Mouse (Mus musculus): ENCODE results near the gene Rab20.
"Not testable (repeated sequence)": the region's sequence is repeated elsewhere in the genome, so short reads cannot be mapped to it uniquely, and the experiment has no call there.

The Rab20 gene

DNA sequence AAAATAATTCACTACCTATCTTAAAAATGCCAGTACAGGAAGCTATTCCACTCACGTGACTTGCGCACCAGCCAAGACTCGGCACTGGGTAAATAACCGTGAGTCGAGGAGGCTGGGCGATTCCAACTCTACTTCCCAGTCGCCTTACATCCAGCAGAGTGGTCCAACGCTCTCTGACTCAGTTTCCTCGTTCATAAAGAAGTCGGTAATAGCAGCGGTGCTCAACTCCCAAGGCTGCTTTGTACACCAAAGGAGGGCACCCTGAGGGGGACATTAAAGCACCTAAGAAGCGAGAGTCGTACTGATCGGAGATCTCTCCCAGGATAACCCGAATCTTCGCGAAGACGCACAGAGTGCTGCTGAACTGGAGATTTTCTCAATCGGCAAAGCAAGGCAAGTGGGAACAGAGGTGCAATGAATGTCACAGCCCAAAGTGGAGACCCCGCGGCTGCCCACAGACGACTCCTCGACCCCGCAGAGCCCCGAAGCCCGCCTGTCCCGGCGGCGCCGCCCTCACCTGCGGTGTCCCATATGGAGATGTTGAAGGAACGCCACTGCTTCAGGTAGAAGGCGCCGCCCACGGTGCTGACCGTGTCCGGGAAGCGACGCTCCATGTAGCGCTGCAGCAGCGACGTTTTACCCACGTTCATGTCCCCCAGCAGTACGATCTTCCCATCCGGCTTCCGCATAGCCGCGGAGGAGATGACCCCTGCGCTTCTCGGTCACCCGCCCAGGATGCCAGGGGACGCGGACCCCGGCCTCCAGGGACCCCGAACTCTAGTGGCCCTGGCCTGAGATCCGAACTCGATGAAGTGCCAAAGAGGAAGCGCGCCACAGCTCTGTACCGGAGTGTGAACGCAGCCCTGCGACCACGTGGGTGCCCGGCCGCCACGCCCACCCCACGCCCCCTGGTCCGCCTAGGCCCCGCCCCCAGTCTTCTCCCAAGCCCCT lies at the start of gene Rab20:
TSS of gene Rab20 (minus strand) at position 900 of the 951 bp plus-strand sequence.
- peak; percentile 56 for DNase-seq

- DNase-seq = no peak
Measured at GRCm38 (mm10) chr8:11523331-11523730, 44.8 kb upstream of the Rab20 start.

- DNase-seq = no peak
Measured at GRCm38 (mm10) chr8:11518676-11519075, 40.2 kb upstream of the Rab20 start.

DNA sequence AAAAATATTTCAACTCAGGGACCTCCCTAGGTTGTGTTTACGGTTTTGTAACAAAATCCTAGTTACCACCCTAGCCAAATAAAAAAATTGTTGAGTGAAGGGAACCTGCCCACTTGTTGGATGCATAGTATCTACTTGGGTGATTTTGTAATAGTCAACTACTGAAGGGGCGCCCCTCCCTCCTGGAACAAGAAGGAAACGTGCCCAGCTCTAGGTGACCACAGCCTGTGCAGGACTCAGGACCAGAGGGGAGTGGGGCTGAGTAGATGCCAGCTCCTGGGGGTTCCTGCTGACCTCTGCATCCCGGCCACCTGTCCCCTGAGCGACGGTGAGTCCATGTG lies 39.5 kb upstream of the Rab20 start:
- DNase-seq = no peak

DNA sequence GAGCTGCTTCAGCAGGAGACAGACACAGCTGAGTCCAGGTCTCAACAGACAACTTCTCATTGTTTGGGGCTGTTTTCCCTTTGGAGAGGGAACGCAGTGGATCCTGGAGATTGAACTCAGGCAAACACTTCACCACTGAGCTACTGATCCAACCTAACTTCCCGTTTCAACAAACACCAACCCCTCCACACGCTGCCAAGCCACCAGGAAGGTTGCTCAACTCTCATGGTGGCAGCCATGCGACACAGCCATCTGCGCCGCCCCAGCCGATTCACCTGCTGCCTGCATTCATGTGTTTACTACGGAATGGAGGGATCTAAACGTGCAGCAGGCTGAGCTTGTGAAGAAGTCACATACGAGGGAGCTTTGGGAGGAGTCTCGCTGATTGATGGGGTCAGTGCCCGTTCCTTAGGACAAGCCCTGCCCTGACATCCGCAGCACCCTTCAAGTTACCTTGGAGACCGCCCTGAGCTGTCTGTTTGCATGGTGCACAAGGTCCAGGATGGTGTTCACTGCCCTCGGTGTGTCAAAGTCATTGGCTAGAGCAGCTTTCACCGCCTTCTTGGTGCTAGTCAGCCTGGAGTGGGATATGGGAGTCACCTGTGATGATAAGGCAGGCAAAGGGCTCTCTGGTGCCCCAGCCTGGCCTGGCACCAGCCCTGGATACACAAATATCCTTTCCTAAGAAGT lies 39.0 kb upstream of the Rab20 start:
- DNase-seq = no peak

GRCm38 (mm10) chr8:11516292-11516691 lies 37.8 kb upstream of the Rab20 start:
- no peak for DNase-seq

- DNase-seq = no peak
Measured at GRCm38 (mm10) chr8:11513247-11513646, 34.7 kb upstream of the Rab20 start.

GRCm38 (mm10) chr8:11512711-11513110 lies 34.2 kb upstream of the Rab20 start:
- no peak for DNase-seq

DNA sequence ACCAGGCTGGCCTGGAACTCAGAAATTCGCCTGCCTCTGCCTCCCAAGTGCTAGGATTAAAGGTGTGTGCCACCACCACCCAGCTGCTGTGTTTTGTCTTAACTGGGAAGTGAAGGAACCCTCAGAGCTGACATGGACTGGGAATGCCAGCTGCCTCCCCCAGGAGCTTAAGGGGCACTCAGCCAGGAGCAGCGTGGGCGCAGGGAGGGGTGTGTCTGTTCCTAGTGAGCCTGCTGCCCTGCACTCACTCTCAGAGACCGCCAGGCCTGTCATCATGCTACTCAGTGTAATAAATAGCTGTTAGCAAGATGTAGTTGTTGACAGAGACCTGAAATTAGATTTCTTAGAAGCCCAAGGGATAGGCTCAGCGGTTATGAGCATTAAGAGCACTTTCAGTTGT lies 32.5 kb upstream of the Rab20 start:
- no peak for DNase-seq

DNA sequence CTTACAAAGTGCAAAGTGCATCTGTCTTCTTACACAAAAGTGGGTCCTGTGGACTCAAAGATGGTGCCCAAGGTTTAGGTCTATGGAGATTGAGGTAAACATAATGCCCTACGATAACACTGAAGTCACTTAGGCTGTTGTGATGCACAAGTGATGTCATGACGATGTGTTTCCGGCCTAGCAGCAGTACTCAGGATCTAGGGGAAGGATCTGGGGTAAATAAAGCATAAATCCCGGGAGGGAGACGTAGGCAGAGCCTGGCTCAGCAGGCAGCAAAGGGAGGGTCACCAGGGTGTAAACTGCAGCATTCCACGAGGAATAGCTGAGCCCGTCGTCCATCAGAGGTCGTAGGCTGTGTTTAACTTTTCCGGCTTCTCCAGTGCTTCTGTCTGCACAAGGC lies 30.4 kb upstream of the Rab20 start:
- no peak for DNase-seq

GRCm38 (mm10) chr8:11506802-11507201 lies 28.3 kb upstream of the Rab20 start:
- peak; percentile 66 for DNase-seq

DNA sequence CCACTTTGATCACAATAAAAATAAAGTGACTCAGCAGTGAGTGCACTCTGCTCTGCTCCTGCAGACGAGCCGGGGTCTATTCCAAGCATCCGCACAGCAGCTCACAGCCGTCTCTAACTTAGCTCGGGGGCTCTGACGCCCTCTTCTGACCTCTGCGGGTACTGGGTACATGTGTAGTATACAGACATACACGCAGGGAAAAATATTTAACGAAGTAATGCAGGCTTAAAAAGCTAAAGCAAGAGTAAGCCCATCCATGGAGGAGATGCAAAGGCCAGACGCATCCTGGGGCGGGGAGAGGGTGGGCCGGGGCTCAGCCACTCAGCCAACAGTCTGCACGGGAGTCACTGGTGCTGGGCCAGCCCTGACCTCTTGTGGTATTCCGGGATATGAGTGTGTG lies 27.6 kb upstream of the Rab20 start:
- DNase-seq = no peak

DNA sequence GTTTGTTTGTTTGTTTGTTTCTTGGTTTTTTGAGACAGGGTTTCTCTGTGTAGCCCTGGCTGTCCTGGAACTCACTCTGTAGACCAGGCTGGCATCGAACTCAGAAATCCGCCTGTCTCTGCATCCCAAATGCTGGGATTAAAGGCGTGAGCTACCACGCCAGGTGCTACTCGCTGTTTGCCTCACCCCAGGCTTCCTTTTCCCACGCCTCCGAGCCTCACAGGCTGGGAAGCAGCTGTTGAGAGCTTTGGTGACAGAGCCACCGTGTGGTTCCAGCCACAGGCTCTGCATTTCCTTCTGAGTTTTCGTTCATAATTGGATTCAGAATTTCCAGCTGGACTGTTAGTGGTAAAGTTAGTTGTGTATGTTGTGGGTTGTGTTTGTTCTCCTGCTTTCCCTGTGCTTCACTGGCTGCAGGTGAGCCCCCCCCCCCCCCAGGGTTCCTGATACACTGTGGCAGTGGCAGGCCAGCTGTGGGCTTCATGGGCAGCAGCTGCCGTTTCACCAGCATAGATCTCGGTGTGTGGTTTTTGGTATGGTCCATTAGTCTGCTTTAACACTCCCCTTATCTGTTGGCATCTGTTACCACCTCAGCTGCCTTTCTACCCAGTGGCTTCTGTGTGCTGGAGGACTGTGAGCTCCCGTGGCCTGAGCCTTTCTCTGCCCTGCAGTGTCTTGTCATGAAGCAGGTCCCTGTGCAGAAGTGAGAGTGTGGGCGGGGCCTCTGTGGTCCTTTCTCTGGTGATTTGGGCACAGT lies 25.1 kb upstream of the Rab20 start:
- no peak for DNase-seq

- no peak for DNase-seq
Measured at GRCm38 (mm10) chr8:11498786-11499485, 20.4 kb upstream of the Rab20 start.

DNA sequence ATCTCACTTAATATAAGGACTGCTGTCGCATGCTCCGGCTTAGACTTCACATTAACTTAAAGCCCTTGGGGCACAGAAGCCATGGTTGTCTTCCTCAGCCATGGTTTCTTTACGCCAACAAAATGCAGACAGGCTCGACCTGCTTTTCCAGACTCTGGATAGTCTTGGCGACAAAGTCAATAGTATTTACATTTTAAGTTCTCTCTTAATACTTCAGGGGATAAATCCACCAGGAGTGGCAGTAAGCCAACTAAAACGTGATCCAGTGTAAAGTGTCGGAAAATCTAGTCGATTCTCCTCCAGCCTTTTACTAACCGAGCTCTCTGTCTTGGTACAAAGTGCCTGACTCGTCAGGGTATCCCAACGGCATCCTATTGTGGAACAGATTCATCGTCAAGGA lies 19.8 kb upstream of the Rab20 start:
- DNase-seq = no peak

GRCm38 (mm10) chr8:11497017-11497990 lies 18.8 kb upstream of the Rab20 start, which contains the start of gene Naxd:
TSS of gene Naxd (plus strand) at chr8:11497506.
- DNase-seq = peak; percentile 82

DNA sequence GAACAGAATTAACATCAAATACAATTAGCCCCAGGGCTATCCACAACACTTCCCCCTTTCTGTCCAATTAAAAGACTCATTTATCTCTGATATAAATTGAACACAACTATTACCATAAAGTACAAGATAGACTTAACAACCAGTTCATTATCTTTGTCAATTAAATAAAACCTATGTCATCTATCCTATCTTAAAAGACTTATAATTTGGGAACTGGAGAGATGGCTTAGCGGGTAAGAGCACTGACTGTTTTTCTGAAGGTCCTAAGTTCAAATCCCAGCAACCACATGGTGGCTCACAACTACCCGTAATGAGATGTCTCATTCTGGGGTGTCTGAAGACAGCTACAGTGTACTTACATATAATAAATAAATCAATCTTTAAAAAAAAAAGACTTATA lies 13.8 kb upstream of the Rab20 start:
- DNase-seq = not testable (repeated sequence)

DNA sequence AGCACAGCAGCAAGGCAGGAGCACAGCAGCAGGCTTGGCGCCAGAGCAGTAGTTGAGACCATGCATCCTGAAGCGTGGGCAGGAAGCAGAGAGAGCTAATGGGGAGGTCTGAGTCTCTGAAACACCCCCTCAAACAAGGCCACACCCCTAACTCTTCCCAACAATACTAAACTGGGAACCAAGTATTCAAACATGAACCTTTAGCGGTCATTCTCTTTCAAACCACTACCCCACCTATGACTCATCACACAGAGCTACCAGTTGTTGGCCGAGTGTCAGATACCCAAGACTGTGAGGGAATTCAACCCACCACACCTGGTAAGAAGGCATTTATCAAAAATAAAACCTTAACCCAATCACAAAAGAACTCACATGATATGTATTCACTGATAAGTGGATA lies 8.7 kb upstream of the Rab20 start:
- DNase-seq = no peak

DNA sequence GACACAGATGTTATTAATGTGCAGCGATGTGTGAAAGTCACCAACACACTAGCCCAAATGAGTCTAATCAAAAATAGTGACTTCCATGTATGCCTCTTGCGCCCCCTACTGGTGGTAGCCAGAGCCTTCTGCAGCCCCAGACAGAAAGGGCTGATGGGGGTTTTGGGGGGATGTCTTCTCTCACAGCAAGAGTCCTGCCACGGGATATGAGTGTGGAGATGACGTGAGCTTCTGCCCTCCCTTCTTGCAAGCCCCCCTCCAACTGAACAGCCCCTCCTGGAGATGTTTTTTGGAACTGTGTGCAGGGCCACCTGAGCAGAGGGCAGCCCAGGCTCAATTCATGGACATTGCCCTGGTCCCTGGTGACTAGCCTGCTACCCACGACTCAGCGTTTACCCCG lies 7.6 kb upstream of the Rab20 start:
- peak; percentile 84 for DNase-seq

- no peak for DNase-seq
Measured at GRCm38 (mm10) chr8:11482537-11482936, 4.0 kb upstream of the Rab20 start.

- no peak for DNase-seq
Measured at GRCm38 (mm10) chr8:11481876-11482275, 3.4 kb upstream of the Rab20 start.

DNA sequence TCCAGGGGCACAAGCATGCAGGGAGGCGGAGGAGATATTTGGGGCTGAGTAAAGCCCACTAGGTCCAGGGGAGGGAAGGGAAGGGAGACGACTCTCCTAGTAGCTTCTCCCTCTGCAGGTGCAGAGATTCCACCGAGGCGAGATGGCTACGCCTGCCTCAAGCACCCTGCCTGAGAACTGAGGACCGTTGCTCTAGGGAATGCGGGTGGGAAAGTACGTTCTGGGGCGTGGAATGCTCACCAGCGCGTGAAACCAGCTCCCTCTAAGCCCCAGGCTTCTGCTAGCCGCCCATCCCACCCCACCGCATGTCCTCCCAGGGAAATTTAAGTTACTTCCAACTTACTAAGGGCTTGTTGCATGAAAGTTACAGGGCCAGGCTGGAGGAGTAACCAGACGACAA lies 1.1 kb upstream of the Rab20 start:
- DNase-seq = no peak
